Mouse (Mus musculus): ENCODE data around the gene Adcy7. TPM values are rescaled to one million over a fixed set of nuclear protein-coding genes. Genes with fewer than 3 reads are reported as not detected.

Adcy7 gene
- polyA plus RNA-seq (2012; rRNA removed) = 6.6 and 8.2 TPM in 2 replicates

GRCm38 (mm10) chr8:88272231-88273050 is at the start of gene Adcy7:
Gene Adcy7, plus strand, starts transcription at chr8:88272403.

GRCm38 (mm10) chr8:88361708-88362428 is 89.7 kb downstream of the Adcy7 start, which contains the start of gene Brd7:
Gene Brd7, minus strand, starts transcription at chr8:88362194.

Other genes starting within 250 kb of the Adcy7 start
- 45.0 and 51.1 TPM in 2 replicates for gene Cnep1r1, start 153.6 kb upstream of the Adcy7 start, polyA plus RNA-seq (2012; rRNA removed)
- gene Heatr3, start 134.5 kb upstream of the Adcy7 start, polyA plus RNA-seq (2012; rRNA removed) = 47.7 and 49.5 TPM in 2 replicates
- gene Tent4b, start 73.2 kb upstream of the Adcy7 start, polyA plus RNA-seq (2012; rRNA removed) = 32.2 and 32.6 TPM in 2 replicates
- gene Brd7, start 89.8 kb downstream of the Adcy7 start, polyA plus RNA-seq (2012; rRNA removed) = 70.2 and 70.5 TPM in 2 replicates
- gene Nkd1, start 249.0 kb downstream of the Adcy7 start, polyA plus RNA-seq (2012; rRNA removed) = 21.1 and 22.7 TPM in 2 replicates